Mouse (Mus musculus) adrenal gland, postnatal 10 days (tissue): ENCODE data around the gene Usp42. TPM values are rescaled to one million over a fixed set of nuclear protein-coding genes. Genes with fewer than 3 reads are reported as not detected.
A peak's percentile ranks its signal among the peaks of the same experiment; 100 is the strongest.

Source experiments
- DNase-seq: peaks from one replicate; pipeline ENCODE4 v3.0.0; 2021; ENCODE audit warnings: mixed read lengths
- total RNA-seq, 2 experiments: library from RNA; stranded (reverse); gene quantifications; 2 replicates each; pipeline ENCODE4 v1.2.3; 2021

Gene Usp42
- total RNA-seq, 2 experiments from 2014 or later, result 11.2 to 13.4 TPM

DNA sequence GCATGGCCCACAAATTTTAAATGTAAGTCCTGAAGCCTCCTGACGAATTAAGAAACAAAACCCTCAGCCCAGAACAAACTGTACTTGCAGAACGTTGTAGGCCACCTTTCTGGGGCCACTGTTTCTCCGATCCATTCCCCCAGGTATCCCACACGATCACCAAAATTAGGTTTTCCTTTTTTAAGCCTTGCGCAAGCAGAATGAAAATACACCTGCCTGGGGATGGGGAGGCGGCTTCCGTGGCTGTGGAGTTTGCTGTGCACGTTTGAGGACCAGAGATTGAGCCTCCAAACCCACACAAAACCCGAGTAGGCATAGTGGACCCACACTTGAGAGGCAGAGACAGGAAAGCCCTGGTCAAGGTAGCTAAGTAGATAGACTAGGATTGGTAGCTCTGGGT lies 41.7 kb downstream of the Usp42 start:
- no peak for DNase-seq

DNA sequence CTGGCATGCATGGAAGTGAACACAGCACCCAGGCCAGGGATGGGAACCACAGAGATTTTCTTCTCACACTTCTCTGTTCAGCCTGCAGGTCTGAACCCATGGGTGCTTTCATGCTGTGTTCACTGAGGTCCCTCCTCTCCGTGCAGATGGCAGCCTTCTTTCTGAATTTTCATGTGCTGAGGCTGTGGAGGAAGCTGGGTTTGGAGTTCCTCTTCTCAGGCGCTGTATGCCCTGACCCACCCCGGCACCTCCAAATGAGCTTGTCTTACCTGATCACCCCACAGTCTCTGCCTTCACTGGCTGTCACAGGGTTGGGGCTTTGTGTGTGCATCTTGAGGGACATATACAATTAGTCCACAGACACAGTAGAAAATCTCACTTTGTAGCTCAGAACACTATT lies 44.5 kb downstream of the Usp42 start:
- DNase-seq, result no peak

DNA sequence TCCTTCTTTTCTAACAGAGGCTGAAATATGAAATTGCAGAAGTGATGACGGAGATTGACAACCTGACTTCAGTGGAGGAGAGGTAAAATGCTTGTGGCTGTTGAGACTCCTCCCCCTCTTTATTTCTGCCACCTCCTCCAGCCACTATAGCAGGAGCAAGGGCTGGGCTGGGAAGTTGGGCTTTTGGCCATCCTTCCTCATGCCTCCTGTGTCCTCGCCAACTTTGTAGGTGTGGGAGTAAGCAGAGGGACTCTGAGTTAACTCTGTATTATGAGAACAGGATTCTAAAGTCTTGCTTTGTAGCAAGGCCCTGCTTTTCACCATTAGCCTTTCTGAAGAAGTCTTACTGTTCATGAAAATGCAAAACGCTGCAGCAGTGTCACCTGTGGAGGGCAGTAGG lies 45.6 kb downstream of the Usp42 start:
- no peak for DNase-seq

DNA sequence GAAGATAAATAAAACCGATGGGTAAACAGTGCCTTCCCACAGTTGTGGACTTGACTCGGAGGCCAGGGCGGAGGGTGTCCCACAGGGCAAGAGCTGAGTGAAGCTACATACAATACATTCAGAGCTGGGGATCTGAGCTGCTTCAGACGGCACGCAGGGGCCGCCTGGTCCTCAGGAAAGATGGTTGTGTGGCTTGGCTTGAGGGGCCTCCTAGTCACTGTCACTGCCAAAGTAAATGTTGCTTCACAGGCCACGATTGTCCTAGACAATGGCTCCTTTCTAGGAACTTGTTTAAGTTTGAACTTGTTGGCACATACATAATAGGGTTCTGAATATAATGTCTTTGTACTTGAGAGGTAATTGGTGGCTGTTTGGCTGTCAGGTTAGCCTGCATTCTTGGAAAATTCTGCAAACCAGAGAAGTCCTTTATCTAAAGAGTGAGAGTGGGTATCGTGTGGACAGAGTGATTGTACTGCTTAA lies 47.1 kb downstream of the Usp42 start:
- DNase-seq, result no peak

GRCm38 (mm10) chr5:143683696-143684095 lies 48.4 kb downstream of the Usp42 start:
- no peak for DNase-seq

DNA sequence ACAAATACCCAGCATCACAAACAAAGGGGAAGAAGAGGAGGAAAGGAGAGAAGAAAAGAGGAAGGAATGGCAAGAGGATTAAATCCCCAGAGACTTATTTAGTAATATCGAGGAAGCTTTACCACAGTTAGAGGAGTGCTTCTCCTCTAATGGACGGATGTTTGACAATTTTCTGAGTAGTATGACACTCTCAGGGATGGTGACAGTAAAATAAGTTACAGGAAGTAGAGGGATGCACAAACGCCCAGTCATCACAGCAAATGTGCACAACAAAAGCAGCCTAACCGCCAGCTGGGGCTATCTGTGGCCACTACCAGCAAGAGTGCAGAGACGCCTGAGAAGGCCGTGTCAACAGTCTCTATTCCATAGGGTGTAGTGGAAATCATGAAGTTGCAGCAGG lies 52.4 kb downstream of the Usp42 start:
- DNase-seq, result no peak

- DNase-seq, result no peak
These were observed 53.3 kb downstream of the Usp42 start for GRCm38 (mm10) chr5:143678634-143679271.

- DNase-seq, result no peak
These were observed 54.7 kb downstream of the Usp42 start for GRCm38 (mm10) chr5:143677363-143677762.

DNA sequence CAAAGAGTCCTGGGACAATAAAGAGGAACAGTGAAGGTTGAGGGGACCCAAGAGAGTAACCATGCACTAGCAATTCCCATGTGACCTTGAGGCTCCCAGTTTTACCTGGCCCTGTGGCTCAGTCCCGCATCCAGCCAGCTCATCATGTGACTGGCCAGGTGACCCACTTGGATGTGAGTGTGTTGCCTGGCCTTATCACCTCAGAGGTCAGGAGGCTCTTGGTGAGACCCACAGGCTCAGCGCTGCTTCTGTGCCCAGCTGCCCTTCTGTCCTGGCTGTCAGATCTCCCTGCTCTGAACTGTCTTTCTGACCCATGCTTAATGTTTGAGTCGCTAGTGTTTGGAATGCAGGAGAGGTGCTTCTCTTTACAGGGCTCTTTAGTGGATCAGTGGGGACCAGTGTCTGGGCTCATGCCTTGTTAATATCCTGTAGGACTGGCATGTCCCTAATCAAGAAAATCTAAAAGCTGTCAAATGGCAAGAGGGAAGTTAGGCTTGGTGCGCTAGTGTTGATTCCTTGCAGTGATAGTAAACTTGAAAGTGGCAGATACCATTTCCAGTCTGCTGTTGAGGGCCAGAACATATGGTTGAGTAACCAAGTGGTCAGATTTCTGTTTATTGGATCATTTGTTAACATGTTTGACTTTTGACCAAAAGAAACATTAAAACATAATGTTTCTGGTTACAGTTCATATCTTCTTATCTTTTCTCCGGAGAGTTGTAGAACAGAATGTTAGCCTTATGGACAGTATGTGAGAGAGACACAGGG lies 55.7 kb downstream of the Usp42 start:
- DNase-seq, result no peak

DNA sequence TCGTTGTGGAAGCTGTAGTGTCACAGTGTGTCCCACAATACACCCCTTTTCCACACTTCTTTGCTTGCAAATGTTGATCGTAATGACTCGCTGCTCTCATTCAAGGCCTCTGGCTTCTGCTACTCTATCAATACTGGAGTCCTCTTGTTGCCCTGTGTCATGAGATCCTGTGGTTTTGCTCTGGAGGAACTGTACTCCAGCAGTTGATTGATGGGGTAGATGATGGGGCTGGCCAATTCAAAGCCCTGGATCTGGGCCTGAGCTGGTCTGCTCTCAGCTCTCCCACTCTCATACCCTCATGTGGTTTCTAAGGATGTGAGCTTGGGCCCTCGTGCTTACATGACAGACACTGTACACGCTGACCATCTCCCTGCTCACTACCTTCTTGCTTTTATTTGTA lies 57.5 kb downstream of the Usp42 start:
- no peak for DNase-seq

- DNase-seq, result no peak
These were observed 61.2 kb downstream of the Usp42 start for GRCm38 (mm10) chr5:143670740-143671415.

GRCm38 (mm10) chr5:143669839-143670238 lies 62.2 kb downstream of the Usp42 start:
- no peak for DNase-seq

DNA sequence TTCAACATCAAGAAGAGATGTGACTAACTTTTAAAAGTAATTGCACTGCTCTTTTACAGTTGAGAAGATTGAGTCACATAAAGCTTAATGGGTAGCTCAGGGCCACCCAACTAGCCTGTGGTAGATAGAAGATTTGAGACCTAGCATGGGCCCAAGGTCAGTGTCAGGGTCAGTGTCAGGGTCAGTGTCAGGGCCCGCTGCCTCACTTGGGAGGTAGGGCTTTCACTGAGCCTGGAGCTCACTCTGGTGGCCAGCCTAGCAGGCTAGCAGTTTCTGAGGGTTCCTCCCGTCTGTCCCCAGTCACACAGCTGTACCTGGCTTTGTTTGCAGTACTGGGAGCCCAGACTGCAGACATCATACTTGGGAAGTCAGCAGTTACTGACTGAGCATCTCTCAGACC lies 62.7 kb downstream of the Usp42 start:
- DNase-seq, result peak; percentile 51

DNA sequence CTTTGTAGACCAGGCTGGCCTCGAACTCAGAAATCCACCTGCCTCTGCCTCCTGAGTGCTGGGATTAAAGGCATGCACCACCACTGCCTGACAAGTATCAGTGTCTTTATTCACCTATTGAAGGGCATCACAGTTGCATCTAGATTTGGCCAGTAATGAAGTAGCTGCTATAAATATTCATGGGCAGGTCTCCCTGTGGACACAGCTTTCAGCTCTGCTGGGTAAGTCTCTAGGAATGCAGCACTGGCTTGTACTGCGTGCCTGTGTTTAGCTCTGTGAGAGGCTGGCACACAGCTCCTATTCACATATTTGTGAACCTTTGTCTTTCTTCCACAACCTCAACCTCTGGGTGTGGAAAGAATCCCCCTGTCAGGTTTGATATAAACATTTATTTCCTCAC lies 63.2 kb downstream of the Usp42 start:
- no peak for DNase-seq

GRCm38 (mm10) chr5:143666015-143666414 lies 66.1 kb downstream of the Usp42 start:
- DNase-seq, result no peak

DNA sequence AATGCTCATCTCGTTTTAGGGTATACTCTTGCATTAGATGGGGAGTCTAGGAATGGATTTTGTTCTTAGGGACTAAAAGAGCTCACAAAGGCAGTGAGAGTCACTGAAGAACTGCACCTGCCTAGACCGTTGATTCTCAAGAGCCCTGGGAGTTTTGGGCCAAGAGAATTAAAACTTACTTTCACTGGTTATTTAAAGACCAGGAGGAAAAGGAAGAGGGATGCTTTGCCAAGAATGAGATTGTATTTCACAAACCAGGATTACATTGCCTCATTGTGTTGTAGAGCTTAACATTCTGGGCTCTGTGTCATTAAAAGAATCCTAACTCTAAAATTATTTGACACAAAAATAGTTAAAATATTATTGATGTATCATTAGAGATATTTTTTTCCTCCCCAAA lies 66.5 kb downstream of the Usp42 start:
- no peak for DNase-seq

- DNase-seq, result no peak
These were observed 68.9 kb downstream of the Usp42 start for GRCm38 (mm10) chr5:143663074-143663687.

Other genes with a start within 250 kb of the Usp42 start
- gene Rac1, start 204.2 kb downstream of the Usp42 start, total RNA-seq, result 100 to 1,000 TPM; 345 to 351 TPM
- gene Cyth3, start 109.8 kb downstream of the Usp42 start, total RNA-seq, result 100 to 1,000 TPM; 123 to 151 TPM
- gene Eif2ak1, start 85.5 kb upstream of the Usp42 start, total RNA-seq, result 10 to 100 TPM; 30.1 to 32.9 TPM
- not detected for gene Ankrd61, start 165.4 kb upstream of the Usp42 start, total RNA-seq
- gene Aimp2, start 177.6 kb upstream of the Usp42 start, total RNA-seq, result 10 to 100 TPM; 34.3 to 38.6 TPM
- gene Pms2, start 177.7 kb upstream of the Usp42 start, total RNA-seq, result 10 to 100 TPM in 1 of 2 experiments, 1 to 10 TPM in 1; 8.8 to 12.5 TPM
- gene Gm42421, start 195.9 kb upstream of the Usp42 start, total RNA-seq, result not detected
- 1 to 10 TPM in 1 of 2 experiments, under 1 TPM in 1; 0.78 to 1.2 TPM for gene Rsph10b, start 200.8 kb upstream of the Usp42 start, total RNA-seq